Mouse (Mus musculus): ENCODE data around the gene Fancc. TPM values are rescaled to one million over a fixed set of nuclear protein-coding genes. Genes with fewer than 3 reads are reported as not detected.
"Not testable (repeated sequence)": the region's sequence is repeated elsewhere in the genome, so short reads cannot be mapped to it uniquely, and the experiment has no call there.

The Fancc gene
- polyA plus RNA-seq, 1 experiment from 2014 or later, result 23.4 TPM

DNA sequence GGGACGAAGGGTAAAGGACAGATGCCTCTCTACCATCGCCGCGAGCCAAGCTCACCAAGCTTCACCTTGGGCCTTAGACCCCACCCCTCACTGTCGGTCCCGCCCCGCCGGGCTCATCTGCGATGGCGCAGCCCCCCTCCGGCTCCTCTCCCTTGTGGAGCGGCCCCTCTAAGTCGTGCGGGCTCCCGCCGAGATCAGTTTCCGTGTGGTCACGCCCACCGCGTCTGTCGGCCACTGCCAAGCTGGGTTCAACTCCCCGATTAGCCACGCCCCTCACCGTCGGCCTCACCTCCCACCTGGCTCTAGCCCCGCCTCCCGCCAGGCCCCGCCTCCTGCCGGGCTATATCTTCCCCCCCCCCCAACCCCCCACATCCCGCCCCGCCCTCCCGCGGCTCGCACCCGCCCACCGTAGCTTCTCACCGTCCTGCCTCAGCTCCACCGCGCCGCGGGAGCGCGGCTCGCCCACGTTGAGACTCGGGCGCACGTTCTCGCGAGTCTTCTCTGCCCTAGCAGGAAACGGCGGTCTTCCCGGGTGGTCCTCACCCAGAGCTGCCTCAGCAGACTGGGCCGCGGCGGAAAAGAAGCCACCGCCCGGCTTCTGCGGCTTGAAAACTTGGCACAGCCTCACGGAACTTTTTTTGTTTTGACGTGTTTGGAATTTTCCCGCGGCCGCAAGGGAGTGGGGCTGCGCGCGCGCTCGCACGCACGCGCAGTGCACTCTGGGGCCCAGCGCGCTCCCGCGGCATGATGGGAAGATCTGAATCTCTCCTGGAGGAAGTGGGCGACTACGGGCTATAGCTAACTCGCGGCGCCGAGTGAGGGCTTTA, 65.8 kb downstream of the Fancc start:
- H3K9me3 ChIP-seq, result no peaks in the 10 kb centered on the region
- H3K27me3 ChIP-seq (ENCODE audit: insufficient read depth, poor library complexity, severe bottlenecking), result no peaks in the 10 kb centered on the region
- peak overlapping the region; percentile 65 for H3K4me3 ChIP-seq
- H3K4me1 ChIP-seq (replicated peaks), result peaks cover 17% of the 10 kb centered on the region
- WGBS, result under 1% methylated on average over 81 of the region's 82 CpGs
- H3K27ac ChIP-seq, result peak overlapping the region; percentile 97
- H3K36me3 ChIP-seq, result no peaks in the 10 kb centered on the region
- peak; percentile 97 for DNase-seq (ENCODE audit: low spot score)

DNA sequence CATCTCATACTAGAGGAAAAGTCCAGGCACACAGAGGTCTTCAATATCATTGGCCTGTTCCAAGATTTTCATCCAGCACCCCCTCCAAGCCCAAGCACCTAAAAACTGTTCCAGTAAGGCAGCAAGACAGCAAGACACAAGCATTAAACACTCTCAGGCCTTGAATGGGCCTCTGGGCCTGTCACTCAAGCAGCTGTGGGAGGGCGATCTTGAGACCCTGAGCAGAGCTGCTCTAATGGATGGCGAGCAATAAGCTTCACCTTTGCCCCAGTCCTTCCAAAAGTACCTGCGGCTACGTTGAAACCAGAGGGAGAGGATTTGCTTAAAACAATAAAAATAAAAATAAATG, 66.4 kb downstream of the Fancc start:
- H3K27me3 ChIP-seq (ENCODE audit: insufficient read depth, poor library complexity, severe bottlenecking), result no peaks in the 10 kb centered on the region
- H3K4me1 ChIP-seq (replicated peaks), result peaks cover 17% of the 10 kb centered on the region
- 1% methylated on average over 4 of the region's 4 CpGs for WGBS
- DNase-seq (ENCODE audit: low spot score), result no peak
- H3K27ac ChIP-seq, result peak overlapping the region; percentile 97
- no peaks in the 10 kb centered on the region for H3K9me3 ChIP-seq
- peak overlapping the region; percentile 65 for H3K4me3 ChIP-seq
- H3K36me3 ChIP-seq, result no peaks in the 10 kb centered on the region

DNA sequence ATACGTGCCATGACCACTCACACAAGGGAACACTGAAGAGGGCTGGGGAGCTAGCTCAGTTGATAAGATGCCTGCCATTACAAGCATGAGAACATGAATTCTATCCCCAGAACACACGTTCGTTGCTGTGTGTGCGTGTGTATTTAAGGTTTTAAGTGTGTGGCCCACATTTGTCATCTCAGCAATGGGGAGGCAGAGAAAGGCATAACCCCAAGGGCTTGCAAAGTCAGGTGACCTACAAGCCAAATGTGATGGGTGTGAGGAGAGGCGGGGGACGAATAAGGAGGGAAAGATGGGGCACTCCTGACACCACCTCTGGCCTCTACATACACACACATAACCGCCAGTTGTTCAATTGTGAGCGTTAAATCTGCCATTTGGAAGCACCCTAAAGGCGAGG, 66.9 kb downstream of the Fancc start:
- H3K27ac ChIP-seq, result peak overlapping the region; percentile 97
- no peak for DNase-seq (ENCODE audit: low spot score)
- peaks cover 17% of the 10 kb centered on the region for H3K4me1 ChIP-seq (replicated peaks)
- peak overlapping the region; percentile 65 for H3K4me3 ChIP-seq
- WGBS, result 76% methylated on average over 9 of the region's 9 CpGs
- no peaks in the 10 kb centered on the region for H3K36me3 ChIP-seq
- H3K27me3 ChIP-seq (ENCODE audit: insufficient read depth, poor library complexity, severe bottlenecking), result no peaks in the 10 kb centered on the region
- H3K9me3 ChIP-seq, result no peaks in the 10 kb centered on the region

DNA sequence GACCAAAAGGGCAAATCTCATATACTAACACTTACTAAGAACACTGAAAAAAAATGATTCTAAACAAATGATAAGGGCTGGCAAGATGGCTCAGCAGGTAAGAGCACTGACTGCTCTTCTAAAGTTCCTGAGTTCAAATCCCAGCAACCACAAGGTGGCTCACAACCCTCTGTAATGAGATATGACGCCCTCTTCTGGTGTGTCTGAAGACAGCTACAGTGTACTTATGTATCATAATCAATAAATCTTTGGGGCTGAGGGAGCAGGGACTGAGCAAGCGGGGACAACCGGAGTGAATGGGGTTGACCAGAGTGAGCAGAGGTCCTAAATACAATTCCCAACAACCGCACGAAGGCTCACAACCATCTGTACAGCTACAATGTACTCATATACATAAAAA, 68.9 kb downstream of the Fancc start:
- 90% methylated on average over 5 of the region's 5 CpGs for WGBS
- not testable (repeated sequence) for H3K9me3 ChIP-seq; H3K27me3 ChIP-seq (ENCODE audit: insufficient read depth, poor library complexity, severe bottlenecking); DNase-seq (ENCODE audit: low spot score); H3K4me3 ChIP-seq; H3K27ac ChIP-seq; H3K36me3 ChIP-seq
- H3K4me1 ChIP-seq (replicated peaks), result peaks cover 17% of the 10 kb centered on the region

DNA sequence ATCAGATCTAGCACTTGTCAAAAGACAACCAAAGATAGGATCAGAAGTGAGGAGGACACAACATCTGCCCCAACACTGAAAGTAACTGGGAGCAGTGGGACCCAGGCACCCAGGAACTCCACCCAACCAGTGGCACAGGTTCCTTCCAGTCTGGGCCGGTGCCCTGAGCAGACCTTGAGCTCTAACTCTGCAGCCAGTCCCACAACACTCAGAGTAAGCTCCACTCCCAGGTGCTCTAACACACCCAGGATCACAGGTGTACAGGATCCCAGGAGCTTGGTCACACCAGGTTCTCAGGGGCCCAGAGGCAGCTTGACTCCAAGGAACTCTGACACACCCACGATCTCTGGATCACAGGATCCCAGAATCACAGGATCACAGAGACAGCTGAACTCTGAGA, 74.0 kb downstream of the Fancc start:
- Histone ChIP-seq H3K4me1 (replicated peaks) (no peaks in the 10 kb centered on the region), H3K4me3 (no peak overlapping the region), H3K27me3 (ENCODE audit: insufficient read depth, poor library complexity, severe bottlenecking) (no peaks in the 10 kb centered on the region), H3K9me3 (0 out of 2 replicates have a peak, but pooled peaks cover 2% of the 10 kb centered on the region), H3K36me3 (no peaks in the 10 kb centered on the region), H3K27ac (no peak overlapping the region)
- 95% methylated on average over 2 of the region's 2 CpGs for WGBS
- DNase-seq (ENCODE audit: low spot score), result no peak

DNA sequence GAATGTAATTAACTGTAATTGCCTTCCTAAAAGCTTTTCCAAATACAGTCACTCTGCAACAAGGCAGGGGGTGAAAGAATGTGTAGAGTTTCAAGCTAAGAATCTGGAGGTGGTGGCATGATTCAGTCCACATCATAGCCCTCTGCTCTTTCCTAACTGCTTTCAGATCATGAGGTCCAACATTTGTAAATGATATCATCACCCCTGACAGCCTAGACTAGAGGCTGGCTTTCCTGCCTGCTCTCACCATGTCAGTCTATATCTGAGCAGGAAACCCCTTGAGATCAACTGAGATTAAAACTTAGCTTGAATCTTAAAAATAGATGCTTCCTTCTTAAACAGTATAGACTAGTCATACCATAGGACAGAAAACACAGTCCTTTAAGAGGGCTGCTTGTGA, 75.9 kb downstream of the Fancc start:
- Histone ChIP-seq H3K4me1 (replicated peaks) (0 out of 2 replicates have a peak, but pooled peaks cover 2% of the 10 kb centered on the region), H3K9me3 (0 out of 2 replicates have a peak, but pooled peaks cover 2% of the 10 kb centered on the region), H3K4me3 (no peak overlapping the region), H3K27me3 (ENCODE audit: insufficient read depth, poor library complexity, severe bottlenecking) (no peaks in the 10 kb centered on the region), H3K27ac (no peak overlapping the region), H3K36me3 (no peaks in the 10 kb centered on the region)
- no peak for DNase-seq (ENCODE audit: low spot score)

DNA sequence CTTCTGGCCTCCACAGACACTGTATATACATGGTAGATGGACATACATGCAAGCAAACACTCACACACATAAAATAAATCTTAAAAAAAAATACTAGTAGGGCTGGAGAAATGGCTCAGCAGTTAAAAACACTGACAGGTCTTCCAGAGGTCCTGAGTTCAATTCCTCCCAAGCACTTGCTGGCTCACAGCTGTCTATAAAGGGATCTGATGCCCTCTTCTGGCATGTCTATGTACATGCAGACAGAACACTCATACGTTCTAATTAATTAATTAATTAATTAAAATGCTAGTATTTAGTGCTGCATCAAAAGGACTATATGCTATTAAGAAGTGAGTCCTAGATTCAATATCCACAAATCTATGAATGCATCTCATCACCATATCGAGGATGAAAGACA, 78.9 kb downstream of the Fancc start:
- Histone ChIP-seq H3K9me3 (no peaks in the 10 kb centered on the region), H3K4me1 (replicated peaks) (0 out of 2 replicates have a peak, but pooled peaks cover 2% of the 10 kb centered on the region), H3K4me3 (no peak overlapping the region), H3K36me3 (no peaks in the 10 kb centered on the region), H3K27ac (no peak overlapping the region), H3K27me3 (ENCODE audit: insufficient read depth, poor library complexity, severe bottlenecking) (no peaks in the 10 kb centered on the region)
- WGBS, result 86% methylated on average over 2 of the region's 2 CpGs
- DNase-seq (ENCODE audit: low spot score), result no peak

DNA sequence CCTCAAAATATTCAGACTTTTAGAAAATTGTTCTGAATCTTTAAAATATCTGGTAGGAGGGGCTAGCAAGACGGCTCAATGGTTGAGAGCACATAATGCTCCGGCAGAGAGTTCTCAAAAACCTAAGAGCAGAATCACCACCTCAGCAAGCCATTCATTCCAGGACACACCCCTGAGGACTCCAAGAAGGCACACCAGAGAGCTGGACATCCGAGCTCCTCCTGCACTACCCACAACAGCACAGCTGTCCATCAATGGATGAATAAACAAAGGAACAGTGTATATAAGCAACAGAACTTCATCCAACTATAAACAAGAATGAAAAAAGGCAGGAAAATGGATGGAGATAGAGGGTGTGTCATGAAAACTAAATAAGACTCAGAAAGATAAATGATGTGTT, 80.3 kb downstream of the Fancc start:
- H3K4me1 ChIP-seq (replicated peaks), result 0 out of 2 replicates have a peak, but pooled peaks cover 2% of the 10 kb centered on the region
- H3K4me3 ChIP-seq, result no peak overlapping the region
- WGBS, result 53% methylated on average over 3 of the region's 3 CpGs

DNA sequence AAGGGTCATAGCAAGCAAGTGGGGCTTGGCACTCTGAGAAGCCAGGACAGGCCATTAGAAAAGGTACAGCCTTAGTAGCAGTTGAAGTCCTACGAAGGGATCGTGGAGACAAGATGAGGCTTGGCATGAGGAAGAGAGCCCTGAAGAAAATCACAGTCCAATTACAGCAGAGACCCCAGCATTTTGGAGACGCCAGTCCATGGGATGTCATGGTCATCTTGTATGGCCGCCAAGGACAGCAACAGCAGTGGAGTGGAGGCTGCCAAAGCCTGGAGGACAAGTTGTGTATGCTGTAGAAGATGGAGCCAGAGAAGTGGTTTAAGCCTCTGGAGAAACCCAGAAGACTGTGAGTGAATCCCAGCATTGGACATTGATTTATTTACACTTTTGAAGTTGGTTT, 84.4 kb downstream of the Fancc start:
- H3K36me3 ChIP-seq, result no peaks in the 10 kb centered on the region
- no peak overlapping the region for H3K4me3 ChIP-seq
- H3K9me3 ChIP-seq, result no peaks in the 10 kb centered on the region
- H3K27me3 ChIP-seq (ENCODE audit: insufficient read depth, poor library complexity, severe bottlenecking), result no peaks in the 10 kb centered on the region
- 96% methylated on average over 4 of the region's 4 CpGs for WGBS
- DNase-seq (ENCODE audit: low spot score), result no peak
- H3K27ac ChIP-seq, result no peak overlapping the region
- H3K4me1 ChIP-seq (replicated peaks), result peaks cover 14% of the 10 kb centered on the region

More for the DNA sequence above, 80.3 kb downstream of the Fancc start:
- DNase-seq (ENCODE audit: low spot score), result no peak
- no peaks in the 10 kb centered on the region for H3K36me3 ChIP-seq
- H3K27me3 ChIP-seq (ENCODE audit: insufficient read depth, poor library complexity, severe bottlenecking), result no peaks in the 10 kb centered on the region
- H3K27ac ChIP-seq, result no peak overlapping the region
- H3K9me3 ChIP-seq, result no peaks in the 10 kb centered on the region

DNA sequence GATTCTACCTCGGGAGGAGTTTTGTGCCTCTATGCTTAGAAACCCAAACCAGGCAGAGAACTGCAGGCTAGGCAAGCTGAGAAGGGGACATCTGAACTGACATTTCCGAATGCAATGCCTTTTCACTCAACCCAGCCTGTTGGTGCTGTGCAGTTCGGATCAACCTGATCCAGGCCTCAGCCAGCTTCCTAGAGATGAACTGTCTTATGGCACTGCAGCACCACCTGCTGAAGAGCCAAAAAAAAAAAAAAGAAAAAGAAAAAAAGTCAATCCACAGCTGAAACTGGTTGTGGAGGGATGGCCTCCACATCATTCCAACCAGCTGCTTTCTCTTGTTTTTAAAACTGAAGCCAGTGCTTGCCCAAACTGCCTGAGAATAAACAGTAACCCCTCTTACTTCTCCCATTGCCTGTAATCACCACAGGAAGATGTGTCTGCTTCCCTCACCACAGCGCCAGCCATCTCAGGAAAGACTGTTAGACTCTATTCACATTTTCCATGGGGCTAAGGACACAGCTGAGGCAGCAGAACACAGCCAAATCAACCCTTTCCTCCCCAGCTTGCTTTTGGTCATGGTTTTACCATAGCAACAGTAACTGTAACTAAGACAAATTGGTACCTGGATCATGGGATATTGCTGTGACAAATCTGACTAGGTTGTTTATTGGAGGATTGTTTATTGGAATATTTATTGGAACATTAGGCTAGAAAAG, 85.6 kb downstream of the Fancc start:
- Histone ChIP-seq H3K27me3 (ENCODE audit: insufficient read depth, poor library complexity, severe bottlenecking) (no peaks in the 10 kb centered on the region), H3K4me3 (no peak overlapping the region), H3K4me1 (replicated peaks) (peaks cover 12% of the 10 kb centered on the region), H3K27ac (no peak overlapping the region), H3K36me3 (no peaks in the 10 kb centered on the region), H3K9me3 (no peaks in the 10 kb centered on the region)
- no peak for DNase-seq (ENCODE audit: low spot score)
- WGBS, result 71% methylated on average over 4 of the region's 4 CpGs

DNA sequence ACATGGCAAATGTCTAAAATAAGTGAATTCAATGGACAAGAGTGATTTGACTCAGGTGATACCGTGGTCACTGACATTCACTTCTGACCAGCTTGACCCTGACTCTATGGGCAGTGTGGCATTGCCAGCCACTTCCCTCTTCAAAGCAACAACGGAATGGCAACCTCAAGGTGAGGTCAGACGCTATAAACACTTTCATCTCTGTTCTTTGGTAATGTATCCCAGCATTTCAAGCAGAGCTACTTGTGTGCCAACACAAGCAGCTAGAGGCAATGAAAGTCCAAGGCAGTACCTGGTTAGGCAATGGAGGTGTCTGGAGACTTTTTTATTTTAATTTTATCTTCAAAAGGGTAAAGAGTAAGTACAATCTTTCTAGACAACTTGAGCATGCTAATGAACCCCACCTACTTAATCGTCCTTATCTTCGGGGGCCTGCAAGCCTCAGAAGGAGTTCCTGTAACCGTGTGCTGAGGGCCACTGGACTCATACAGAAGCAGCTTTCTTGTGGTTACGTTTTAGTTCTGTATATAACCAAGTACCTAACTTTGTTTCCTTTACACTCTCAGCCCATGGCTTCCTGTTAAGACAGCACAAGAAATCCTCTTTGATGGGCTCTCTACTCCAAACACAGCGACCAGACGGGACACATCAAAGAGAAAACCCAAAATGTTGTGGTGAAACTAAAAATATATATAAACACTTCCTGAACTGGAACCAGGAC, 86.3 kb downstream of the Fancc start:
- Histone ChIP-seq H3K36me3 (no peaks in the 10 kb centered on the region), H3K27ac (no peak overlapping the region), H3K9me3 (no peaks in the 10 kb centered on the region), H3K27me3 (ENCODE audit: insufficient read depth, poor library complexity, severe bottlenecking) (no peaks in the 10 kb centered on the region), H3K4me3 (no peak overlapping the region), H3K4me1 (replicated peaks) (peaks cover 12% of the 10 kb centered on the region)
- no peak for DNase-seq (ENCODE audit: low spot score)
- 86% methylated on average over 9 of the region's 9 CpGs for WGBS

DNA sequence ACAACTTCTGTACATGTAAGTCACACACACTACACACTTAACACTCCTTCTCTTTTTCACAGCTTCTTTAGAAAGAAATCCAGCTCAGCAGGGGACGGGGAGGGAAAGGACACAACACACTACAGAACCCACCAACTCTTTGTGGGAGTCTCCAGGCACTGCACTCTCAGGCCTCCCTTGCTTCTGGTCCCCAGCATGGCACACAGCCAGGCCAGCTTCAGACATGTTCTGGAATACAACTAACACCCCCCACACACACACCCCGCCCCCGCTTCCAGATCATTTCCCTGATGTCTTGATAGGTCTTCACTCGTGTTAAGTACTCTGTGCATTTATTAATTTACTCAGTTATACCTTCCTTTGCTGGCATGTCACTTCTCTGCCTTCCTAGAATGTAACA, 91.9 kb downstream of the Fancc start:
- 81% methylated on average over 4 of the region's 4 CpGs for WGBS
- no peak for DNase-seq (ENCODE audit: low spot score)
- H3K27ac ChIP-seq, result no peak overlapping the region
- no peaks in the 10 kb centered on the region for H3K36me3 ChIP-seq
- H3K4me3 ChIP-seq, result no peak overlapping the region
- peaks cover 9% of the 10 kb centered on the region; the same call in 1 of the 2 replicates for H3K4me1 ChIP-seq (replicated peaks)
- no peaks in the 10 kb centered on the region for H3K27me3 ChIP-seq (ENCODE audit: insufficient read depth, poor library complexity, severe bottlenecking)
- no peaks in the 10 kb centered on the region for H3K9me3 ChIP-seq

DNA sequence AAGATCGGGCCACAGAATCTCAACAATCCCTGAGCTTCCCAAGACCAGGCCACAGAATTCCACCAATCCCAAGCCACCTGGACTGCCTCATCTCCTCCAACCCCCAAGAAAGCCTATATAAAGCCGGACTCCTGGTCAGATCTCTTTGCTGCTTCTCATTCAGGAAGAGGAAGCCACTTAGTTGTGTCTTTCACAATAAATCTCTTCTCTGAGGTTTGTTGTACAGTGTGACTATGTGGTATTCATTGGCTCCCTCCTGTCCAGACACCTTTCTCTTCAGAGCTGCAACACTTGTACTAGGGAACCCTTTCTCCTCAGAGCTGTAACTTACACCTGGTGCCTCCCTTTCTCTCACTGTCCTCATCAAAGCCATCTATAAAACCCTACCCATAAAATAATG, 92.4 kb downstream of the Fancc start:
- Histone ChIP-seq H3K27ac (no peak overlapping the region), H3K27me3 (ENCODE audit: insufficient read depth, poor library complexity, severe bottlenecking) (no peaks in the 10 kb centered on the region), H3K4me1 (replicated peaks) (peaks cover 7% of the 10 kb centered on the region; the same call in 1 of the 2 replicates), H3K9me3 (no peaks in the 10 kb centered on the region), H3K4me3 (no peak overlapping the region), H3K36me3 (peaks cover 3% of the 10 kb centered on the region; the same call in 1 of the 2 replicates)
- no peak for DNase-seq (ENCODE audit: low spot score)
- WGBS, result 96% methylated on average over 2 of the region's 2 CpGs
